37 mouse cellular contexts compared by ENCODE assay signal in the genomic region with DNA sequence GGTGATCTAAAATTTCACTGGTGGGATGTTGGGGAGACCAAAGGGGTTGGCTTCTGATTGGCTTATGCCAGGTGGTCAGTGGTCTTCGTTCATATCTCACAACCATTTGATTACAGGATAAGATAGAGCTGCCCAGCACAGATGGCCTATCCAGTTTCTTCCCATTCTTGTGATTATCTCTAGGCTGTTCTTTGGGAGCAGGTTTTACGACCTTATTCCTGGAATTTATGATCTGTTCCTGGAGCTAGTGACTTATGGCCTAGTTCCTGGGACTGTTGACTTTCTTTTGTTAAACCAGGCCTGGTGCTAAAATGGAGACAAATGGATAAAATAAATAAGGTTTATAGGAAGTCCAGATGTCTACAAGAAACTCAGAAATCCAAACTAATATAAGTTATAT. TPM values are rescaled to one million over a fixed set of nuclear protein-coding genes. Genes with fewer than 3 reads are reported as not detected.
"Had no signal": no experiment of that assay in that cellular context is flagged by ENCODE, and none has a peak within 500 bp of the region (broad histone marks: within the 10 kb centered on the region; RNA-seq: fewer than 3 reads in every experiment).

No protein-coding gene starts in this region.

- ATAC-seq: forebrain, embryonic 16.5 days; hindbrain, embryonic 16.5 days; inflammation-experienced regulatory T-cells, adult 6 months; liver, embryonic 12.5 days had no signal

- DNase-seq: gastrocnemius, adult 2 months; gastrocnemius, postnatal 10 days; gastrocnemius, postnatal 25 days; heart, adult 2 months; heart, postnatal 10 days; heart, postnatal 4 days; kidney, adult 9 months; kidney, postnatal 14 days; kidney, postnatal 36 days; lung, adult 18-20 months had no signal

- H3K4me1 ChIP-seq: heart, embryonic 10.5 days; heart, embryonic 12.5 days; hindbrain, embryonic 10.5 days; hindbrain, embryonic 12.5 days; limb, embryonic 13.5 days; limb, embryonic 15.5 days; liver, embryonic 12.5 days had no signal

- H3K27me3 ChIP-seq: heart, embryonic 12.5 days; hindbrain, embryonic 12.5 days; limb, embryonic 13.5 days; limb, embryonic 15.5 days; liver, embryonic 12.5 days had no signal

- H3K4me3 ChIP-seq: gastrocnemius, adult 2 months; heart, adult 2 months; heart, embryonic 10.5 days; heart, embryonic 12.5 days; hindbrain, embryonic 10.5 days; hindbrain, embryonic 12.5 days; layer of hippocampus, adult 2 months; left cerebral cortex, adult 2 months; limb, embryonic 13.5 days; limb, embryonic 15.5 days; liver, embryonic 12.5 days had no signal

- H3K4me2 ChIP-seq: heart, embryonic 12.5 days; hindbrain, embryonic 12.5 days; hindbrain, embryonic 14.5 days; limb, embryonic 13.5 days; limb, embryonic 15.5 days; liver, embryonic 12.5 days had no signal

- H3K9me3 ChIP-seq: heart, embryonic 10.5 days; heart, embryonic 12.5 days; hindbrain, embryonic 10.5 days; hindbrain, embryonic 12.5 days; limb, embryonic 13.5 days; limb, embryonic 15.5 days; liver, embryonic 12.5 days had no signal

- H3K9ac ChIP-seq: heart, embryonic 12.5 days; hindbrain, embryonic 12.5 days; hindbrain, embryonic 14.5 days; limb, embryonic 13.5 days; limb, embryonic 15.5 days; liver, embryonic 12.5 days; liver, embryonic 14.5 days had no signal

- H3K27ac ChIP-seq: gastrocnemius, adult 2 months; heart, adult 2 months; heart, embryonic 10.5 days; hindbrain, embryonic 10.5 days; hindbrain, embryonic 12.5 days; hindbrain, embryonic 14.5 days; layer of hippocampus, adult 2 months; left cerebral cortex, adult 2 months; limb, embryonic 13.5 days; limb, embryonic 15.5 days; liver, embryonic 12.5 days; liver, embryonic 14.5 days had no signal

- H3K36me3 ChIP-seq: heart, embryonic 10.5 days; heart, embryonic 12.5 days; hindbrain, embryonic 10.5 days; hindbrain, embryonic 12.5 days; limb, embryonic 13.5 days; limb, embryonic 15.5 days; liver, embryonic 12.5 days had no signal

RNA-seq across cellular contexts. Expression of a gene that starts 3.5 kb away (rescaled TPM):
- total RNA-seq: gastrocnemius, adult 2 months; gastrocnemius, postnatal 10 days; gastrocnemius, postnatal 25 days; gastrocnemius, postnatal 4 days; granulocyte monocyte progenitor cell, adult 5-6 weeks; heart, adult 2 months; heart, postnatal 10 days; heart, postnatal 25 days; heart, postnatal 4 days; layer of hippocampus, adult 2 months; layer of hippocampus, postnatal 10 days; layer of hippocampus, postnatal 25 days; left cerebral cortex, adult 2 months; left cerebral cortex, postnatal 14 days; left cerebral cortex, postnatal 36 days; liver, adult 2 months had no signal
- polyA plus RNA-seq: forebrain, embryonic 16.5 days; frontal cortex, adult 2 months; heart, adult 2 months; heart, embryonic 10.5 days; heart, embryonic 12.5 days; heart, embryonic 14.5 days; heart, embryonic 16.5 days; hindbrain, embryonic 10.5 days; hindbrain, embryonic 12.5 days; hindbrain, embryonic 14.5 days; hindbrain, embryonic 16.5 days; inflammation-experienced regulatory T-cells, adult 6 months; limb, embryonic 11.5 days; limb, embryonic 13.5 days; limb, embryonic 15.5 days; liver, adult 2 months; liver, embryonic 12.5 days; liver, embryonic 14.5 days; liver, embryonic 16.5 days had no signal

RNA-seq across cellular contexts. Expression of a gene that starts 14.3 kb away (rescaled TPM):
- total RNA-seq: gastrocnemius, adult 2 months; gastrocnemius, postnatal 10 days; gastrocnemius, postnatal 25 days; gastrocnemius, postnatal 4 days; granulocyte monocyte progenitor cell, adult 5-6 weeks; heart, adult 2 months; heart, postnatal 10 days; heart, postnatal 25 days; heart, postnatal 4 days; layer of hippocampus, adult 2 months; layer of hippocampus, postnatal 10 days; layer of hippocampus, postnatal 25 days; left cerebral cortex, adult 2 months; left cerebral cortex, postnatal 14 days; left cerebral cortex, postnatal 36 days; liver, adult 2 months had no signal
- polyA plus RNA-seq: forebrain, embryonic 16.5 days; frontal cortex, adult 2 months; heart, adult 2 months; heart, embryonic 10.5 days; heart, embryonic 12.5 days; heart, embryonic 14.5 days; heart, embryonic 16.5 days; hindbrain, embryonic 10.5 days; hindbrain, embryonic 12.5 days; hindbrain, embryonic 14.5 days; hindbrain, embryonic 16.5 days; inflammation-experienced regulatory T-cells, adult 6 months; limb, embryonic 11.5 days; limb, embryonic 13.5 days; limb, embryonic 15.5 days; liver, adult 2 months; liver, embryonic 12.5 days; liver, embryonic 14.5 days; liver, embryonic 16.5 days had no signal

RNA-seq across cellular contexts. Expression of a gene that starts 20.2 kb away (rescaled TPM):
- total RNA-seq: gastrocnemius, adult 2 months; gastrocnemius, postnatal 10 days; gastrocnemius, postnatal 25 days; gastrocnemius, postnatal 4 days; granulocyte monocyte progenitor cell, adult 5-6 weeks; heart, adult 2 months; heart, postnatal 10 days; heart, postnatal 25 days; heart, postnatal 4 days; layer of hippocampus, adult 2 months; layer of hippocampus, postnatal 10 days; layer of hippocampus, postnatal 25 days; left cerebral cortex, adult 2 months; left cerebral cortex, postnatal 14 days; left cerebral cortex, postnatal 36 days; liver, adult 2 months had no signal
- polyA plus RNA-seq: forebrain, embryonic 16.5 days; frontal cortex, adult 2 months; heart, adult 2 months; heart, embryonic 10.5 days; heart, embryonic 12.5 days; heart, embryonic 14.5 days; heart, embryonic 16.5 days; hindbrain, embryonic 10.5 days; hindbrain, embryonic 12.5 days; hindbrain, embryonic 14.5 days; hindbrain, embryonic 16.5 days; inflammation-experienced regulatory T-cells, adult 6 months; limb, embryonic 11.5 days; limb, embryonic 13.5 days; limb, embryonic 15.5 days; liver, adult 2 months; liver, embryonic 12.5 days; liver, embryonic 14.5 days; liver, embryonic 16.5 days had no signal

RNA-seq across cellular contexts. Expression of a gene that starts 20.5 kb away (rescaled TPM):
- total RNA-seq: granulocyte monocyte progenitor cell, adult 5-6 weeks had no signal
- polyA plus RNA-seq: inflammation-experienced regulatory T-cells, adult 6 months had no signal

RNA-seq across cellular contexts. Expression of a gene that starts 42.3 kb away (rescaled TPM):
- total RNA-seq: gastrocnemius, adult 2 months; gastrocnemius, postnatal 10 days; gastrocnemius, postnatal 25 days; gastrocnemius, postnatal 4 days; granulocyte monocyte progenitor cell, adult 5-6 weeks; heart, adult 2 months; heart, postnatal 10 days; heart, postnatal 25 days; heart, postnatal 4 days; layer of hippocampus, adult 2 months; layer of hippocampus, postnatal 10 days; layer of hippocampus, postnatal 25 days; left cerebral cortex, adult 2 months; left cerebral cortex, postnatal 14 days; left cerebral cortex, postnatal 36 days; liver, adult 2 months had no signal
- polyA plus RNA-seq: forebrain, embryonic 16.5 days; frontal cortex, adult 2 months; heart, adult 2 months; heart, embryonic 10.5 days; heart, embryonic 12.5 days; heart, embryonic 14.5 days; heart, embryonic 16.5 days; hindbrain, embryonic 10.5 days; hindbrain, embryonic 12.5 days; hindbrain, embryonic 14.5 days; hindbrain, embryonic 16.5 days; inflammation-experienced regulatory T-cells, adult 6 months; limb, embryonic 11.5 days; limb, embryonic 13.5 days; limb, embryonic 15.5 days; liver, adult 2 months; liver, embryonic 12.5 days; liver, embryonic 14.5 days; liver, embryonic 16.5 days had no signal
